Mouse (Mus musculus) urinary bladder, adult 2 months (tissue): ENCODE results near the gene Olr1. TPM values are rescaled to one million over a fixed set of nuclear protein-coding genes. Genes with fewer than 3 reads are reported as not detected.

Experiments used
- DNase-seq: peaks from one replicate; pipeline ENCODE4 v3.0.0; 2022; ENCODE audit warnings: low spot score
- polyA plus RNA-seq: library from polyadenylated mRNA; depleted of rRNA; stranded (reverse); fragments of >200 nt; gene quantifications from 2 replicates; pipeline ENCODE4 v1.2.3, GENCODE M21; 2012; rRNA removed

The Olr1 gene
- polyA plus RNA-seq, result 0.12 and 0.14 TPM in 2 replicates

DNA sequence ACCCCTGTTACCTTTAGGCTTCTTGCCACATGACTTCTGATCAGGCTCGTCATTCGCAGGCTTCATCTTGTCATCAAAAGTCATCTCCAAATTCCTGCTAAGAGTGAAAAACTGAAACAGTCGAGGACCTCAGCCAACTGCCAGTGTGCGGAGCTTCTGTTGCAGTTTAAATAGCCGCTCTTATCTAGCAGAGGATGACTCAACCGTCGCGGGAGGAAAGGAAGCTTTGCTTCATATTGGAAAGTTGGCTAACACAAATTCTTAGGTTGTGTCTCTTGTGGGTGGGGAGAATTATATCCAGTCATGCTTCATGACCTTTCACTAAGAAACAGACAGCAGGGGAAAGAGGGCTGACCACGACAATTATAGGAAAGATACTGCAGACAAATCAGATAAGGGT, at the start of gene Olr1:
Gene Olr1, minus strand, starts transcription at position 142 of the 400 bp plus-strand sequence.
- DNase-seq, result no peak

GRCm38 (mm10) chr6:129548009-129548408, 41.0 kb upstream of the Olr1 start:
- DNase-seq, result no peak

- DNase-seq, result no peak
Measured at GRCm38 (mm10) chr6:129547277-129547676, 40.3 kb upstream of the Olr1 start.

GRCm38 (mm10) chr6:129543709-129544606, 37.0 kb upstream of the Olr1 start:
- DNase-seq, result no peak

- DNase-seq, result no peak
Measured at GRCm38 (mm10) chr6:129542540-129542939, 35.6 kb upstream of the Olr1 start.

- no peak for DNase-seq
Measured at GRCm38 (mm10) chr6:129541931-129542330, 35.0 kb upstream of the Olr1 start.

DNA sequence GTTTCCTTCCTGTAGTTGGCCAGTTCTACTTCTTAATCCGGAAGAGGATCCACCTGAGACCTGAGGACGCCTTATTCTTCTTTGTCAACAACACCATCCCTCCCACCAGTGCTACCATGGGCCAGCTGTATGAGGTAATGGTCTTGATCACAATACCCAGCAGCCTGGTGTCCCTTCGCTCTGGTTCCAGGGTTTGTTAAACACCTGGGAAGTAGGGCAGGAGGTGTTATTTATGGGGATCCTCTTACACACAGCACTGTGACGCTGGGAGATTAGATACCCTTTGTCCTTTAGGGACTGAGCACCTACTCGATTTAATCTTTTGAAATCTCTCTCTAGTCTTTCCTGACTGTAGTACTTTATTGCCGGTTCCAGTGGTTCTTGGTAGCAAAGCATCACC, 31.6 kb upstream of the Olr1 start:
- no peak for DNase-seq

- no peak for DNase-seq
Measured at GRCm38 (mm10) chr6:129535723-129536122, 28.8 kb upstream of the Olr1 start.

DNA sequence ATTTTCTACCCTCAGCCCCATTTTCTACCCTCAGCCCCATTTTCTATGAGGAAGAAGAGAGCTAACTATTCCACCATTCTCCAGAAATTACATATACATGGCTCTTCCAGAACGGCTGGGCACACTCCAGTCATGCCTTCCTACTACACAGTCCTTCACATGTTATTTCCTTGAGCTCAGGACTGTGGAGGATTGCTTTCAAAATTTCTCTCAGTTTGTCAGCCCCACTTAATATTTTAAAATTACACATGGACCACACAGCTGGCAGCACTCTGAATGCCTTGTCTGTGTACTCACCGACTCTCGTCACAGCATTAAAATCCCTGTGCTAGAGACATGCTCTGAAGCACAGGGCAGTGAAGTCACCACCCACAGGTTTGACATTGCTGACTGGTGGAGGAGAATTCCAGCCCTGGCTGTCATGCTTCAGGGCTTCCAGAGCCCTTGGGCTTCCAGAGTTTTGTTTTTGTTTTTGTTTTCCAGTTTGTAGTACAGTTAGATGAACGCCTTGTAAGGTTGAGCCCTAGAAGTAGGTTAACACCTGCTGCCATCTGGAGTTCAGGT, 27.7 kb upstream of the Olr1 start:
- no peak for DNase-seq

- no peak for DNase-seq
Measured at GRCm38 (mm10) chr6:129534057-129534456, 27.1 kb upstream of the Olr1 start.

- DNase-seq, result peak; percentile 60
Measured at GRCm38 (mm10) chr6:129532942-129533860, 26.2 kb upstream of the Olr1 start, which contains the start of gene Gabarapl1. Gene Gabarapl1 (plus strand): TSS chr6:129533160.

- DNase-seq, result peak; percentile 29
Measured at GRCm38 (mm10) chr6:129532556-129532941, 25.6 kb upstream of the Olr1 start.

DNA sequence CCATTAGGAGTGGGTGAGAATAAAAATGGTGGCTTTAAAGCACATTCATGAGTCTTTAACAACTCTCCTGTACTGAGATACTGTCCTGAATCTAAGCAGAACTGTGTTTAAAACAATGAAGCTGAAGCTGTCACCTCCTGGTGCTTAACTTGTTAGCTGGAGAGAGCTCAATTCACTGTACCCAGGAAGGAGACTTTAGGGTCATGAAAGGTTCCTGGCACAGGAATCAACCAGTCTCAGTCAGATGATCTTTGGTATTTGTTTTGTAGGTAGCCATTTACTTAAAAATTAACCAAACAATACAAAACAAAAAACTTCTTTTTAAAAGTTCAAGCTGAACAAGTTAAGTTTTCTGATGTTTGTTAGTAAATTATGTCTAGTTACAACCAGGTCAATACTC, 23.3 kb upstream of the Olr1 start:
- no peak for DNase-seq

DNA sequence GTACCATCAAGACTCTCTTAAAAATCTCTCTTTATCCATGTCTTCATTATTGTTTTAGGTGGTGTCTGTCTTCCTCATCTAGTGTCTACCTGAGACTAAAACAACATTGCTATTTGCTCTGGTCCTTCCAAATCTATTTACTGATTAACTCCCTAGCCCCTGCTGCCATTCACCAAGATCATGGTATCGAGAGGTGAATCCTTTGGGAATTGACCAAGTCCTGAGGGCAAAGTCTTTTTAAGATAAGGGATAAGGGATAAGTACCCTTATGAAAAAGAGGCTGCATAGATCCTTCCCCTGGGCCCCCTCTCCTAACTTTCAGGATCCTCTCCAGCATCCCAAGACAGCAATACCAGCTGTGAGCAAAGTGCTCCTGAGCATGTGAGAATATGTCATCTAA, 22.6 kb upstream of the Olr1 start:
- no peak for DNase-seq

- no peak for DNase-seq
Measured at GRCm38 (mm10) chr6:129527416-129527815, 20.5 kb upstream of the Olr1 start.

DNA sequence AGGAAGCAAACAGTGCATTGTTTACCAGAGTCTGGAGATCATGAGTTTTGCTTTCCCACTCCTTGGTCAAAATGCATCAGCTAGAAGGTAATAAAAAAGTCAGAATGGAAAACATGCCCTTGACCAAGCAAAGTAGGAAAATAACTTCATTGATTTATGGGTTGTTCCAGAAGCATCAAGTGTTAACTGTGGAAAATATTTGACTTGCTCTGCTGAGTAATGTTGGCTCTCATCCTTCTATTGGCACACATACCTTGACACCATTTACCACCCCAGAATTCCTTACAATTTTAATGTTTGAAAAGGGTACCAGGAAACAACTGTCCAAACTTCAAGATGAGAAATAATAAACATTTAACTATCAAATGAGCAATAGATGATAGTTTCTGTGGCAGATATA, 19.1 kb upstream of the Olr1 start:
- no peak for DNase-seq

- DNase-seq, result no peak
Measured at GRCm38 (mm10) chr6:129517752-129518408, 10.9 kb upstream of the Olr1 start.

GRCm38 (mm10) chr6:129516388-129516787, 9.4 kb upstream of the Olr1 start:
- DNase-seq, result no peak

DNA sequence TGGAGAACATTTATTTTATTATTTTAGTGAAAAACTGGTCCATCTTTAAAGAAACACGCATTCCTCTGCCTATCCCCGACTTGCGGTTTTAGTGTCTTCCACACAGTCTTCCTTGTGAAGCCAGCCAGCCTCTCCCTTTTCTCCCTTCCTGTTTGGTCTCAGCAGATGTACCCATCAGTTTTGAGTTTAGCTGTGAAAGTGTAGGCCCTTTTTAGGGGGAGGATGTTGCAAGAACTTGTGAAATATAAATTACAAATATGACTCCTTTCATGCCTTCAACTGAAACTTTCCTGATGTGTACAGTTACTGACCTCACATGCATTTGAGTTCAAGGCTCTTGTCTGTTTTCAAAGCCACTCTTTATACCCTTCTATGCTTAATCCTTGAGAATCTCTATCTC, 8.1 kb upstream of the Olr1 start:
- no peak for DNase-seq

DNA sequence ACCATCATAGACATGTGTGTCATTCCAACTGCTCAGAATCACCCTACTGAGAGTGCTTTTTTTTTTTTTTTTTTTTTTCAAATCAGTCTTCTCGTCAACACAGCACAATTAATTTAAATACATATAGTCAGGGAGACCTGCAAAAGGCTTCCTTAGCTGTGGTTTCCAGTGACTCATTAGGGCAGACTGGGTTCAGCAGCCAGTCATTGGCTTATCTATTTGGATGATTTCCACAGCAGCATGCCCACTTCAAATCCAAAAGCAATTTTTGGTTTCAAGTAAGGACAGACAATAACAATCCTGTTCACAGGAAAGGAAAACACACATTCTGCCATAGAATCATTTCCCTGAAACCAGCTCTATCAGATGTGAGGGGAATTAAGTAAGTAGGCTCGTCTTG, 7.4 kb upstream of the Olr1 start:
- DNase-seq, result no peak

DNA sequence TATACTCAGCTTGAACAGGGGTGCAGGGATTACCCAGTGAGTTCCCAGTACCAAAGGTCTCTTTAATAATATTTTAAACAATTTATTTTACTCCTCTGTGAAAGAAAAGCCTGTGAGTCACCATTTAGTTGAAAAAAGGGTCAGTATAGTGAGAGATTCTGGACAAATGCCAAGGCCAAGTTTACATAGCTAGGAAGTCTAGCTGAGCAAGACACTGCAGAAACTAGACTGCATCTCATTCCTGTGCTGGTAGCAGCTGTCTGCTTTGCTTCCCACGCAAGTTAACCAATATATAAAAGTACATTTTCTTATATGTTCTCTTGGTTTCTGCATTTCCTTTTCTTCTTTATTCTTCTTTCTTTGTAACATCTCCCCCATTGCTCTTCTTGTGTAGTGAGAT, 6.4 kb upstream of the Olr1 start:
- DNase-seq, result no peak

- DNase-seq, result no peak
Measured at GRCm38 (mm10) chr6:129512868-129513267, 5.9 kb upstream of the Olr1 start.
